Mouse (Mus musculus) heart, adult 8-10 months (tissue): ENCODE results near the gene Ly6g5c. TPM values are rescaled to one million over a fixed set of nuclear protein-coding genes. Genes with fewer than 3 reads are reported as not detected.

ENCODE experiments used
- DNase-seq: peaks from one replicate; pipeline ENCODE4 v3.0.0; 2022; ENCODE audit warnings: low spot score
- total RNA-seq, 4 experiments: library from RNA; stranded (reverse); gene quantifications; 2 replicates each; pipeline ENCODE4 v1.2.4; 2022

Ly6g5c gene
- not detected for total RNA-seq

DNA sequence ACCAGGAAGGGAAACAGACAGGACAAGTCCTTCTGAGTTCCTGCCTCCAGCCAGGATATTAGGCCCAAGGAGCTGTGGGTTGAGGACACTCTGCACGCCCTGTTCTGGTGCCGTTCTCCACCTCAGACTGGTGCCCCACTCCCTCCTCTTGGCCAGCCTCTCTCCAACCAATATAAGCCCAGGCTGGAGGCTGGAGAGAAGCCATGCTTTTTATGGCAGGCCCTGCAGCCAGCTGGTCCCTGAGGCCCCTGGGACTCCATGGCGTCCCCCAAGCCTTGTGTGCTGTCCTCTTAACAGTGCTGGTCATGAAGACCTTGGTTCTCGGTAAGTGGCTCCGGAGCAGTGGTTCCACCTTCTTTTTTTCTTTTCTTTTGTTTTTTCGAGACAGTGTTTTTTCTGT, at the start of gene Ly6g5c:
Gene Ly6g5c, plus strand, starts transcription at position 183 of the 400 bp plus-strand sequence.
- no peak for DNase-seq

- no peak for DNase-seq
Measured at GRCm38 (mm10) chr17:35058316-35058715, 49.8 kb upstream of the Ly6g5c start.

- DNase-seq = peak; percentile 90
Measured at GRCm38 (mm10) chr17:35058911-35059892, 48.9 kb upstream of the Ly6g5c start, which contains the start of gene Ddah2. Ddah2 (plus strand) TSS chr17:35059035.

DNA sequence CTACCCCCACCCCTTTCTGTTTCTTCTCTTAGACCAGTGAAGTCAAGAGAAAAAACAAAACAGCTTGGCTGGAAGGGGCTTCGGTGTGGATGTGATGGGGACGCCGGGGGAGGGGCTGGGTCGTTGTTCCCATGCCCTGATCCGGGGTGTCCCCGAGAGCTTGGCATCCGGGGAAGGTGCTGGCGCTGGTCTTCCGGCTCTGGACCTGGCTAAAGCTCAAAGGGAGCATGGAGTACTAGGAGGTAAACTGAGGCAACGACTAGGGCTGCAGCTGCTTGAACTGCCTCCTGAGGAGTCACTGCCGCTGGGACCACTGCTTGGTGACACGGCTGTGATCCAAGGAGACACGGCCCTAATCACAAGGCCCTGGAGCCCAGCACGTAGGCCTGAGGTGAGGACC, 48.0 kb upstream of the Ly6g5c start:
- DNase-seq = no peak

GRCm38 (mm10) chr17:35060737-35061297, 47.3 kb upstream of the Ly6g5c start:
- no peak for DNase-seq

GRCm38 (mm10) chr17:35061299-35061698, 46.8 kb upstream of the Ly6g5c start:
- DNase-seq = no peak

GRCm38 (mm10) chr17:35063466-35063865, 44.6 kb upstream of the Ly6g5c start:
- DNase-seq = no peak

DNA sequence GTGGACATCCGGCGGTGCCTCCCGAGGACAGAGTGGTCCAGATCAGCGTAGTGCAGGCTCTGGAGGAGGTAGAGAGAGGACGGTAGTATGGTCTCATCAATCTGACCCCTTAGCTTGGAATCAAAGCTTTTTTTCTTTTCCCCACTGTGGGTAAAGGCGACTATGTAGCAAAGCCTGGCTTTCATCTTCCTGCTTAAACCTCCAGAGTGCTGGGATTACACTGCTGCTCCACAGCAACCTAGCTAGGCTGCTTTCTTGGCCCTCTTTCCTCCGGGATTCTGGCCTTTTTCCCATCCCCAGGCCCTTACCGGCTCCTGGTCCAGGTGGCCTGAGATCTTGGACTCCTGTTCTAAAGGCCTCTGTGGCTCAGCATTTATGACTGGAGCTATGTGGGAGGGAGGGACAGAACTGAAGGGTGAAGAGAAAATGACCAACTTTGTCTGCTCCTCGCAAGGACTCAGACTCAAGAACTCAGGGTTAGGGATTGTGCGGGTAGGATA, 43.7 kb upstream of the Ly6g5c start:
- no peak for DNase-seq

DNA sequence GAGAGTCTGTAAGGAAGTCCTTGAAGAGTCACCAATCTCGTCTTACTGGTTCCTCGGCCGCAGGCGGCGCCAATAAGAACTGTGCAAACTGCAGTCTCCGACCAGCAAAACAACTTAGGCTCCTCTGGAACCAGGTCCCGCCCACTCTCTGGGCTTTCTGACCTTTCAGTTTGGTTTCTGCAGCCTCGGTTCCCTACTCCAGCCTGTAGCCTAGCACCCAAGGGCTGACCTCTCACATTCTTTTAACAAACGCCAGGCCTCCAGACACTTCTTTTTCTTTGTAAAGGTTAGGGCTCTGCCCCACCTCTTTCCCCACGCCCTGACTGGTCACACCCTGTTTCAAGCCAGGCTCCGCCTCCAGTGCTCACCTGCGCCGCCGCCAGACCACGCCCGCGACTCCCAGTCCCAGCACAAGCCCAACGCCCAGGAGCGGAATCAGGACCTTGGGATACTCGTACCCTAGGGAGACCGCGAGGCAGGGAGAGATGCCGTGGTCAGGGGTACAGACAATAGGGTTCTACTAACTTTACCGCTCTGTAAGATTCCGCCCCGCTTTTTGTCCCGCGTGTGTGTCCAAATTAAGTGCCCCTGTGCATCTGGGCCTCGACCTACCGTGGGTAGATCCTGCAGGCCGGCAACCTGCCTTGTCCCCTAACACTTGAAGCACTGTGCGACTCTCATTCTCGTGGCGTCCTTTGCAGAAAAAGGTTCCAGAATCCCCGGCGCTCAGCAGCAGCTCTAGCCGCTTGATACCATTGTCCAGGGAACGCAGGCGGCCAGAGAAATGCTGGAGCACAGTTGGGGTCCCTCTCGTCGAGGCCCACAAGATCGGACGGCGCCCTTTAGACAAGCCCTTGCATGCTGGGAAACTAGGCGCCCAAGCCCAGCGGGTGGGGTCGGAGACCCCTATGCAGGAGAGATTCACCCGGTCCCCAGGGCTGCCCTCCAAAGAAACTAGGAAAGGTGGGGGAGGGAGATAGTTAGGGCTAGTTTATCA, 42.8 kb upstream of the Ly6g5c start, which contains the start of gene Ly6g6c:
Gene Ly6g6c, plus strand, starts transcription at position 438 of the 997 bp plus-strand sequence.
- DNase-seq = peak; percentile 49

- DNase-seq = no peak
Measured at GRCm38 (mm10) chr17:35066084-35066483, 42.0 kb upstream of the Ly6g5c start, which contains the start of gene Mpig6b. Mpig6b (minus strand) TSS chr17:35066184.

GRCm38 (mm10) chr17:35068213-35068914, 39.7 kb upstream of the Ly6g5c start:
- no peak for DNase-seq

GRCm38 (mm10) chr17:35070556-35071229, 37.4 kb upstream of the Ly6g5c start:
- DNase-seq = no peak

DNA sequence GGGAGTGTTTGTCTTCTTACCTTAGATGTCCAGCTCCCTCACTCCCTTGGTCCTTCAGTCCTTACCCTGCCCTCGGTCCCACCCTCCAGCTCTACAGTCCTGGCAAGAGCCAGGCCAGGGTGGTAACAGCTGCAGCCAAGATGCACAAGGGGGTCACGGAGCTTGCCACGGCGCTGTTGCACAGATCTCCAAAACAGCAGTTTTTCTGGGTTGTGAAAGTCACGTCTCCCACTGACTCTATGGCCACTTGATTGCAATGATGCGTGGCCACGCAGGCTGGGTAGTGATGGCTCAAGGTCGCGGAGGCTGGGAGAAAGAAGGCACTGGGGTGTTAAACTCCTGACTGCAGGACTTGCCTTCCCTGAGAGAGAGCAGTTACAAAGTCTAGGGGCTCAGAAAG, 36.6 kb upstream of the Ly6g5c start:
- DNase-seq = no peak

- DNase-seq = no peak
Measured at GRCm38 (mm10) chr17:35074097-35074496, 34.0 kb upstream of the Ly6g5c start.

DNA sequence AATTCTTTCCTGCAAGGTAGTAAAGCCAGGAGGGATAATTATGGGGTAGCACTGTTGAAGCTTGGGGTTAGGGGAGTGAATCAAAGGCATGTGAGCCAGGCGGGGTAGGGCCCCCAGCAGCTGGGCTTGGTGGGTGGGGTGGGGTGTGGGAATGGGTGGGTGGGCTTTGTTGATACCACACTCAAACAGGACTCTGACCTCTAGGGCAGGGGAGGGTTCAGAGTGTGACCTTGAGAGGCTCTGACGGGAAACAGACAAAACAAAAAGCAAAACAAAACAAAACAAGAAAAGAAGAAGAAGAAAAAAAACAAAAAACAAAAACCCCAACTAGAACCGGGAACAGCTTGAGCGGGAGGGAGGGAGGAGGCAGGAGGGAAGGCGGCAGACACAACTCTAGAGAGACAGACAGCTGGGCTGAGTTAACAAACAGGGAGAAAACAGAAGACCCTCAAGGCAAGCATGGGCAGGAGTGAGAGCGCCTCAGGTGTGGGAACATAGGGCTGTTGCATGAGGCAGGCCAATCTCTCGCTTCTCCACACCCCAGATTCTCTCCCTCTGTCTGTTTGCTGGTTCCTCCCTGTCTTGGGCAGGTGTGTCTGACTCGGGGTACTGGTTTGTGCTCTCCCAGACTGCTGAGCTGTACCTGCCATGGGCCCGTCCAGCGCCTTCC, 31.4 kb upstream of the Ly6g5c start, which contains the start of gene Ly6g6e:
Gene Ly6g6e, plus strand, starts transcription at position 396 of the 670 bp plus-strand sequence.
- DNase-seq = no peak

DNA sequence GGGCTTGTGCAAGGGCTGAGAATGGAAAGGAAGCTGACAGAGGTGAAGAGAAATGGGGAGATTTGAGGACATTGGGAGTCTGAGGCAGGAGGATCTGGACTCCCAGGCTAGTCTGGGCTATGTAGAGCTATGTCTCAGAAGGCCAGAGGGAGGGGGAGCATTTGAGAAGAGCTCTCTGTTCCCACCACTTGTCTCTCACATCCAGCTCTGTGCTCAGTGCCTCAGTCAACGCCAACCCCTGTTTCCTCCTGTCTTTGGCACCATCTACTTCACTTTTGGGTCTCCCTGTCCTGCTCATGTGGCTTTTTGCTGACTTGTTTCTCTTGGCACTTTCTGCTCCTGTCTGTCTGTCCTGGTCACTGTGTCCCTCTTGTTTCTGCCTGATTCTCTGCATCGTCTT, 30.8 kb upstream of the Ly6g5c start:
- no peak for DNase-seq

- DNase-seq = no peak
Measured at GRCm38 (mm10) chr17:35077786-35078233, 30.3 kb upstream of the Ly6g5c start, which contains the start of gene Ly6g6d. Ly6g6d (minus strand) TSS chr17:35078065.

- no peak for DNase-seq
Measured at GRCm38 (mm10) chr17:35079778-35080177, 28.3 kb upstream of the Ly6g5c start.

- DNase-seq = no peak
Measured at GRCm38 (mm10) chr17:35080248-35080647, 27.8 kb upstream of the Ly6g5c start.
